Mouse (Mus musculus): ENCODE data around the gene Rab34.

The Rab34 gene

DNA sequence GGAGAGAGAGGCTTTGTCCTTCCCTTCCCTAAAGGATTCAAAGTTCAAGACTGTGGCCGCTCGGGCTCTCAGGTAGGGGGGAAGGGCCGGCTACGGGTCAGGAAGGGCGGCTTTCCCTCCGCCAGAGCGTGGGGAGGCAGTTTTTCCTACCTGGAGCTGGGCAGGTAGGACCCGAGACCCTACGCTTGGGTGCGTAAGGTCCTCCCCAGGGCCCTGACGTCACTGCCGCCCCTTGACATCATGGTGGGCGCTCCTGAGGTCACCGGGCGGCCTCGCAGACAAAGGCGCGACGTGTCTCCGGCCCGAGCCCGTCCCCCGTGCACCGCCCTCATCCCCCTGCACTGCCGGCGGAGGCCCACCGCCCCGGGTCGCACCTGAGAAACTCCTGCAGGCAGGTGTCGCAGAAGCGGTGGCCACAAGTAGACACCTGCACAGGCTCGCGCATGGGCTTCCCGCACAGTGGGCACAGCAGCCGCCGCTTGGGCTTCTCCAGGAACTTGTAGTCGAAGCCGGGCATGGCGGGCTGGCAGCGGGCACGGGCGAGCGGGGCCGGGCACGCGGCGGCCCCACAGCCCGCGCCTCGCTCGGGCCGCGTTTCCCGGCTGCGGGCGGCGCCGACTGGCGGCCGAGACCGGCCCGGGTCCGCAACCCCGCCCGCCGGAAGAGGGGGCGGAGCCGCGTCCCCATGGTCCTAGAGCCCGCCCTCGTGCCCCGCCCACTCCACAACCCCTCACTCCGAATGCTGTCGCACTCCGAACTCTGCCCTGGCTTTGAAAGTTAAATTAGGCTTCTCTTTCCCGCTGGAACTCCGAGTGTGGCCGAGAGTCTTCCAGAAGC lies 23.1 kb upstream of the Rab34 start, which contains the start of gene Traf4:
Gene Traf4, minus strand, starts transcription at position 666 of the 837 bp plus-strand sequence.
- DNase-seq (ENCODE audit: low spot score), result peak; percentile 87

DNA sequence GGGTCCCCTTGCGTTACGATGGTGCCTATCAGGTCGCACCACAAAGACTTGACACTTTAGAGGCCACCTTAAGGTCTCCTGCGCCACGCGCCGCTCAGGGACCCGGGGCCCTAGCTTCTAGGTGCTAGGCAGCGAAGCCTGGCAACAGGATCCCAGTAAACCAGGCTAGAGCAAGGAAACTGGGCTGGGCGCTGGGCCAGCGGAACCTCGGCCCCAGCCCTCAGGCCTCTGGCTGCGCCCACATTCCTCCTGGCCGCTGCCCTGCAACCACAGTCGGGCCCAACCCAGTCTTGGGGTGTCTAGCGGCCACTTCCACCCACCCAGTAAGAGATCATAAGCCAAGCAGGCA lies 22.5 kb upstream of the Rab34 start:
- peak; percentile 73 for DNase-seq (ENCODE audit: low spot score)

DNA sequence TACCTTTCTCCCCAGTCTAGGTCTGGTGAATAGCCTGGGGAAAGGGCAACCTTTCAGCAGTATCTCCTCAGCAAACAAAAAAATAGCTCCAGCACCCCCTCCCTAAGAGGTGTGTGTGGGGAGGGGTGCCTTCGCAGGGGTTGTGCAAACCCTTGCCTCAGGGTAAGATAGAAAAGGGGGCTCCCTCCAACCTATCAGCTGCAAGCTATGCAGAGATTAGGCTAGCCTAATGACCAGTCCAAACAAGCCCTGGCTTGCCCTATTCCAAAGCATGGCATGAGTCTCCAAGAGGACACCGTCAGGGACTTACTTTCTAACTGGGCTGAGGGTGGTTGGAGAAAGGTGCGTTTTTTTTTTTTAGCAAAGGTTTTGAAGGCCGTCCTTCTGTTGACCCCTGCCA lies 22.1 kb upstream of the Rab34 start:
- DNase-seq (ENCODE audit: low spot score), result no peak

DNA sequence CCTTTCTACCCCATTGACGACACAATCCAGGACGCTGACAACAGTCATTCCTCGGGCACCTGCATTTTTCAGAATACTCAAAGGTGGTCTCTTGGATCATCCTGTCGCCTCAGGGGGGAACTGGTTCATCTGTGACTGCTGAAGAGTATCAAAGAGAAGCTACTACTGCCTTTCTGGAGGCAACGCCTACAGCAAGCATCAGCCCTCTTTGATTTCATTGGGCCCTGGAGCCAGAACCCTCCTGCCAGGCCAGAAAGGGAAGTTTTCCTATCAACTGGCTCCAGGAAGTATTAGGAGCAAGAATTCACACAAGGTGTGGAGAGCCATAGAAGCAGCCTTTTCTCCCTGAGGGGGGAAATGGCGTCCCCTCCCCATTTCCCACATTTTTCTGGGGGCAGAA lies 21.6 kb upstream of the Rab34 start:
- no peak for DNase-seq (ENCODE audit: low spot score)

DNA sequence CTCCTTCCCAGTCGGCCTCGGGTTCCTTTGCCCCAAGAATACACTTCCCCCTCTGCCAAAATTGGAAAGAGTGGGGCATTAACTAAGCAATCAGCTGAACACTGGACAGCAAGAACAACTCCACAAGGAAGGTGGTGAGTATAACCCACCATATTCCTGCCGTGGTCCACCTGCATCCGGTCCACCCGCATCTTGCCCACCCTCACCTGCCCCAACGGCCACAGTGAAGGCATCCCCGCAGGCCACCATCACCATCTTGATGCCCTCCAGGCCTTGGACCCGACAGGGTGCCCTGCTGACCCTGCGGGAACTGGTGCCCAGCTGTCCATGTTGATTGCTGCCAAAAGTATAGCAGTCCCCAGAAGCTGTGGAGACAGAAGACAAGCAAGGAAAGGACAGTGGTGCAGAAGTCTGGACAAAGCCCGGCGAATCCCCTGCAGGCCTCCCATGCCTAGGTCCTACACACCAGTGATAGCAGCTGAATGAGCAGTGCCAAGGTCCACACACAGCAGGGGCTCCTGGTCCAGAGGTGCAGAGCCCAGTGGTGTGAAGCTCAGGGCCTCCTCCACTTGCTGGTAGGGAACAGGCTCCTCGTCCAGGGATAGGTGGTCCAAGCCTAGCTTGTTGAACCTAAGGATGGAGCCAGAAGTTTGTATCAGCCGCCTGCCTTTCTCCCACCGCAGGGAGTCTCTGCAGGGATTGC lies 20.8 kb upstream of the Rab34 start:
- no peak for DNase-seq (ENCODE audit: low spot score)

DNA sequence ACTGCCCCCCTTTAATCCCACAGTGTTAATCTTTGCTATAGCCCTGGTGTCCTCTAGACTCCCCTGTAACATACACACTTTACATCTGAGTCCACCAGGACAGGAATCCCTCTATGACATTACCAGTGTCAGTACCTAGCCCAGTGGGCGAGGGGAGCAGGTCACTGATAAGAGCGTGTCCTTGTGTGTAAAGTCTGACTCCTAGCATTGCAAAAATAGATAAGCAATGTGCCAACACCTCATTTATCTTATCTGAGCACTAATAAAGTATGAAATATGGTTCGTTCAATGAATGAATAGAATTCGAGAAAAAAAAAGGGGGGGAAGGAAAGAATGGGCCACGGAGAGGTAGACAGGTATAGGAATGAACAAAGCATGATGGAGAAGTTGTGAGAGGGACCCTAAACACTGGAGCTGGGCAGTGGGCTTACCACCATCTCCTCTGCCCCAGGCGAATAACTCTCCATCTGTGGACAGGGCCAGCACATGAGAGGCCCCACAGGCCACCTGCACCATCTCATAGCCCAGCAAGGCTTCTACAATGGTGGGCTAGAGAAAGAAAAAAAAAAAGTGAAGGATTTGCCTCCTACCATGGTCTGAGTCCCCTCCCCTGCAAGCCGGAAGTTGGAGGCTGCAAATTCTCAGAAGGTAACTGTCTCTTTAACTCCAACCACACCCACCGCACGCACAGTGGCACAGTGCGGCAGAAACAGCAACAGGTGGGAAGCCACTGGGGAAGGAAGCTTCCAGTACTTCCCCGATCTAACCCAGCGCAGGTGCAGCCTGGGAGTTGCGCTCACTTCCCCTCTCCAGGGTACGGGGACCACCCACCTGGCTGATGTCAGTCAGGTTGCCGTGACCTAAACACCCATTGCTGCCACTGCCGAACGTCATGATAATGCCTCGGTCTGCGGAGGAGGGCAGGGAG lies 19.4 kb upstream of the Rab34 start:
- DNase-seq (ENCODE audit: low spot score), result no peak

DNA sequence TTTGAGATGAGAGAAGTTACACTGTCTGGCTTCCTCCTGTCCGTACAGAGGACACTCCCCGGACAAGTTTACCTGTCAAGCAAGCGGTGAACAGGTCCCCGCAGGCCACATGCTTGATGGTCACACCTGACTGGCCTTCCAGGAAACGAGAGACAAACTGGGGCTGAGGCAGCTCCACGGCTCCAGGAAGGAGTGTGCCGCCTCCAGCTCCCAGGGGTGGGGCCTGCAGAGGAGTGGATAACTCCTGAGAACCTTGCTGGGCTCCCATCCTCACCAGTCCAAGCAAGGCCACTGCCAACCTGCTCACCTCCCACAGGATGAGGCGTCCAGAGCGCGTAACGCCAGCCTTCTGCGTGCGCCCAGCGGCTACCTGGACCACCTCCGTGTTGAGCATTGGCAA lies 17.9 kb upstream of the Rab34 start:
- DNase-seq (ENCODE audit: low spot score), result no peak

DNA sequence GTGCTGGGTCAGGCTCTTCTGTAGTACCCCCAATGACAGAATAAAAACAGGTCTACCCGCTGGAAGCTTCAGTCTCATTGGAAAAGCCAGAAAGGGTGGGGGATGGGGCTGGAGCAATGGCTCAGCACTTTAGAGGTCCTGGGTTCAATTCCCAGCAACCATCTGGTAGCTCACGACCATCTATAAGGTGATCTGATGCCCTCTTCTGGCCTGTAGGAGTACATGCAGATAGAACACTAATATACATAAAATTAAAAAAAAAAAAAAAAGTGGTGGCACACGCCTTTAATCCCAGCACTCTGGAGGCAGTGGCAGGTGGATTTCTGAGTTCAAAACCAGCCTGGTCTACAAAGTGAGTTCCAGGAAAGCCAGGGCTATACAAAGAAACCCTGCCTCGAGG lies 16.9 kb upstream of the Rab34 start:
- DNase-seq (ENCODE audit: low spot score), result no peak

DNA sequence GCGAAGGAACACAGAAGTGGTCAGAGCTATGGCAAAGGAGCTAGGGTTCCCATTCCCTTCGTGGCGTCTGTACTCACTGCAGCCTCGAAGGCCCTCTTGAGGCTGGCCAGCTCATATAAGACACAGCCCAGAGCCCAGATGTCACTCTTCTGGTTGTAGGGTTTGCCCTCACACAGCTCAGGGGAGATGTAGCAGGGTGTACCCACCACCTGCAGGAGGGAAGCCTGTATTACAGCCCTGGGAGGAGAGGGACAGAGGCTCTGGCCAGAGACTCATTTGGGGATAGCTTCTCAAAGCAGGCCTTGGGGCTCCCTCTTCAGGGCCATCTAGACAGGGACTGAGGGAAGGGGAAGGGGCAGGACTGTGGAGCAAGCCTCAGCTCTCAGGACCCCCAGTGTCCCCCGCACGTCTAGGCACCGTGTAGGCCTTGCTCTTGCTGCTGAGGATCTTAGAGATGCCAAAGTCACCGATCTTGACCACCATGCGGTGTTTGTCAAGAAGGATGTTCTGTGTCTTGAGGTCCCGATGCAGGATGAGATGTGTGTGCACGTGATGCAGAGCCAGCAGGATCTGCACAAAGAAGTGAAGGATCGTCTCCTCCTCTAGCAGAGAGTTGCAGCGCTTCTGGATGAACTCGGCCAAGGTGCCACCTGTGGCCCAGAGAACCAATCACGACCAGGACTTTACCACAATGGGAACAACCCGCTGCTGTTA lies 16.0 kb upstream of the Rab34 start:
- no peak for DNase-seq (ENCODE audit: low spot score)

DNA sequence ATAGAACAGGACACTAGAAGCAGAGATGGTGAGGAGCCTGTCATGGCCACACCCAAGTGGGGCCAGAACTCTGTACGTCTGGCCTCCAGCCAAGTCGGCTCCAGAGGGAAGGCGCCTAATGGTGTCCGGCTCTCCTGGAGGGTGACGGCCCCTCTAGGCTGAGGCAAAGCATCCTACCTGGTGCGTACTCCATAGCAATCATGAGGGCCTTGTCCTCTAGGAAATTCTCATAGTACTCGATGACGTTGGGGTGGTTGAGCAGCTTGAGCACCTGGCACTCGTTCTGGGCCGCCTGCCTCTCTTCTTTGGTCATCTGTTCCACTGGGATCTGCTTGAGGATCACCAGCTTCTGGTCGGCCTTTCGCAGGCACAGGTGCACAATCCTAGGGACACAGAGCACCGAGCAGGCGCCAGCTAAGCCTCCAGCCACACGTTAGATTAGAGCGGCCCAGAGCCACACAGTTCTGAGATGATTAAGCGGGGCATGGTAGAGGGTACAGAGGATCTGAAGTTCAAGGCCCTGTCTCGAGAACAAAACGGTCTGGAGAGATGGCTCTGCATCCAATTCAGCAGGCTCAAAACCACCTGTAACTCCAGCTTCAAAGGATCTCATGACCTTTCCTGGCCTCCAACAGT lies 15.4 kb upstream of the Rab34 start:
- DNase-seq (ENCODE audit: low spot score), result no peak

DNA sequence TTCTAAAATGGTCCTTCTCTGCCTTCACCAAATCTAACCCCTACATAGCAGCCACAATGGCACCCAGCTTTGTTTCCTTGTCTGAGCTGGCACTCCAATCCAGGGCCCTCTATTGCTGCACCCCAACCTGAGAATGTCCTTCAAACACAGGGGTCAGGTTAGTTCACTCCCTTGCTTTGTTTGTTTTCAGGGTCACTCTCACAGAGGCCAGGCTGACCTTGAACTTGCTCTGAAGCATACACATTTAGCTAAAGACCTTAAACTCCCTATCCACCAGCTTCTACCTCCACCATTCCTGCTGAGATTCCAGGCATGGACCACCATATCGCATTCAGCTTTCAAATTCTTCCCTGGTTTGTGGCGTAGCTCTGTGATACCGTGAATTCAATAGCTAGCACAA lies 13.7 kb upstream of the Rab34 start:
- no peak for DNase-seq (ENCODE audit: low spot score)

DNA sequence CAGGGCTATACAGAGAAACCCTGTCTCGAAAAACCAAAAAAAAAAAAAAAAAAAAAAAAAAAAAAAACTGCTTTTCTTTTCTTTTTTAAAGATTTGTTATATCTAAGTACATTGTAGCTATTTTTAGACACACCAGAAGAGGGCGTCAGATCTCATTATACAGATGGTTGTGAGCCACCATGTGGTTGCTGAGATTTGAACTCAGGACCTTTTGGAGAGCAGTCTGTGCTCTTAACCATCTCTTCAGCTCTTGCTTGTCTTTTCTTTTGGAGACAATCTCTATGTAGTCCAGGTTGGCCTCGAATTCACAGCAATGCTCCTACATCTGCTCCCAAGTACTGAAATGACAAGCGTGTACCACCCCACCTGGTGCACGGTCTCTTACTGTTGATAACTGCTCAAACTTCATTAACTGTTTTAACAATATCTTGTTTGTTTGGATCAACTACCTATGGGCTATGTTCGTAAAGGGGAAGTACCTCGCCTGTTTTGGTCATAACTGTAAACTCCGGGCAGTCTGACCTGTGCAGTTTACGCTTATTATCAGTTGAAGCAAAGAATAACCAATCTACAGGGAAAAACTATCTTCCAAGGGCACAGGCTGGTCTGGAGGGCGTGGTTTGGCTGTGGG lies 12.3 kb upstream of the Rab34 start:
- no peak for DNase-seq (ENCODE audit: low spot score)

DNA sequence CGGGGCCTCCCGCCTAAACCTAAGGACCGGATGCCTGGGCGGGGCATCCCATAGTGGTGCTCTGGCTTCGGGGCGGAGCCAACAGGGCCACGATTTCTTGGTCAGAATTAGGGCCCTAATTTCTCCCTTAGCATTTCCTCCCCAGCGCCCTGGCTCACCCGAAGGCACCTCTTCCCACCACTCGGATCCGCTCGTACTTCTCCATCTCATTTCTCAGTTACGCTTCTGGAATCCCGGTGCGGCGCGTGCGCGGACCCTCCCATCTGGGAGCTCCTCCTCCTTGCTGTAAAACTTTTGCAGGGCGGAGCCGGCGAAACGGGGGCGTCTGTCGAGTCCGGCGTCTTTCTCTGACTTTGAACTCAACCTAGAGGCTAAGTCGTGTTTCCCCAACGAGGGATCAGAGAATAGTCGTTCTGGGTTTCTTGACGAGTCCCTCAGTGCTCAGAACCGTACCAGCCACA lies 11.8 kb upstream of the Rab34 start, which contains the start of the genes Nek8 and Tlcd1:
Gene Nek8, minus strand, starts transcription at position 274 of the 461 bp plus-strand sequence.
Gene Tlcd1, plus strand, starts transcription at position 310 of the 461 bp plus-strand sequence.
- peak; percentile 94 for DNase-seq (ENCODE audit: low spot score)

DNA sequence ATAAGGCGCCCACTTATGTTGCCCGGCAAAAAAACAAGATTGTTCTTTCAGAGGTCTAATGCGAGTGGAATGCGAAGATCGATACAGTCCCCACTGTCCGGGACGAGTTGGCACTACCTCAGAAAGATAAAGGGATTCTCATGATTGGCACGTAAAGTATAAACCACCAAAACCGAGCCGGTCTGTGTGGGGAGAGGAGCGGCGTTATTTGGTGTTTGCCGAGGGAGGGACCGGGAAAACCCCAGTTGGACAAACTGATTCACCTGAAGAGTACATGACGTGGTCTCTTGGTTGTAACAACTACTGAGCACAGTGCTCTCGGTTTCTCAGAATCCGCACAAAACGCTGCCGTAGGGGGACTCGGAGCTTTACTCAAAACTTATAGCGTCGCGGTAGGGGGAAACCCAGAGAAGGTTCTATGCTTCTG lies 11.3 kb upstream of the Rab34 start:
- DNase-seq (ENCODE audit: low spot score), result no peak

DNA sequence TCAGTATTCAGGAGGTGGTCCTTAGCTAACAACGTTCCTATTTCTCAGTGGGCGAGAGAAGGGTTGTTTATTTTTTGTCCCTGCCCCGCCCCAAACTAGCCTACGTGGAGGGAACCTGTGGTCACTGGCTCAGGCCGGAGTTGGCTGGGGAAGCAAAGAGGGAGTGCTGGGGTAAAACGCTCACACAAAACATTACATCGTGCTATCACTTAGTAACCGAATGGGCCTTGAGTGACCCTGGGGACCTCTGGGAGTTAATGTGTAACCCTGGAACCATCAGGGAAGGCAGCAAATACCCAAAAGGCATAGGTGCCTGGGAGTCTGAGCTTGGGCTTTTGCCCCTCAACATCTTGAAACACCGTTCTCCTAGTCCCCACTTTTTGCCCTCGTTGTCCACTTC lies 10.8 kb upstream of the Rab34 start:
- no peak for DNase-seq (ENCODE audit: low spot score)

DNA sequence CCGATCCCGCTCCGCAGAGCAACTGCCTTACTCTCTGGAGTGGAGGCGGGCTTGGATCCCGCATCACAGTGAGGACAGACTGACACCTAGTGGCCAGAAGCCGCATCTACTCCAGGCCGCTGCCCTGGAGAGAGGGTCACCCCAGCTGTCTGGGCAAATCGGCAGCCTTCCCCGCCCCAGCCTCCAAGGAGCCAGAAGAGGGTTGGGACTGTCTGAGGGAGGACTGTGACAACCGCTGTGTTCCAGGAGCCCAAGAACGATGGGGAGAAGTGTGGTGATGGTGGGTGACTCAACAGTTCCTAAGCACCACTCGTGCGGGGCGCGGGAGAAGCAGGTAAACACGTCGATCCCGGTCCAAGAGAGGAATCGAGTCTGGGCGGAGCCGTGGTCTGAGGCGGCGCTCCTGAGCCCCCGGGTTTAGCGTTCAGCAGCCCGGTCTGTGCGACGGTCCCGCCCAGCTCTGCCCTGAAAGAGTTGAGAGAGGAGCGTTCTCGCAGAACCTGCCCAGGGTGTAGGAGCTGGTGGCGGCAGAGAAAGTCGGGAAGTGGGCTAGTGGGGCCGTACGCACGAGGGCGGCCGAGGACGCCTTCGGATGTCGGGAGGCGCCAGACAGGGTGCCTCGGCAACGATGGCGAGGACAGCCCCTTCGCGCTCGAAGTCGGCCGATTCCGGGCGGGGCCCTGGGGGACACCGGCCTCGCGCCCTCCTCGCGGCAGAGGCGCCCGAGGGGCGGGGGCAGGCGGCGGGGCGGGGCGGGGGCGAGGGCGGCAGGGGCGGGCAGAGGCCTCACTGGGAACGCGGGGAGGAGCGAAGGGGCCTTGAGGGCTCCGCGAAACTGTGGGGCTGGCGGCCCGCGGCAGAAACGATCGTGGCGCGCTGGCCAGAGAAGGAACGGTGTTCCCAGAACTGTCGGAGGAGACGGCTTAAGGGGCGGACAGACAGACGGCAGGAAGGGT lies 10.0 kb upstream of the Rab34 start:
- DNase-seq (ENCODE audit: low spot score), result peak; percentile 96

DNA sequence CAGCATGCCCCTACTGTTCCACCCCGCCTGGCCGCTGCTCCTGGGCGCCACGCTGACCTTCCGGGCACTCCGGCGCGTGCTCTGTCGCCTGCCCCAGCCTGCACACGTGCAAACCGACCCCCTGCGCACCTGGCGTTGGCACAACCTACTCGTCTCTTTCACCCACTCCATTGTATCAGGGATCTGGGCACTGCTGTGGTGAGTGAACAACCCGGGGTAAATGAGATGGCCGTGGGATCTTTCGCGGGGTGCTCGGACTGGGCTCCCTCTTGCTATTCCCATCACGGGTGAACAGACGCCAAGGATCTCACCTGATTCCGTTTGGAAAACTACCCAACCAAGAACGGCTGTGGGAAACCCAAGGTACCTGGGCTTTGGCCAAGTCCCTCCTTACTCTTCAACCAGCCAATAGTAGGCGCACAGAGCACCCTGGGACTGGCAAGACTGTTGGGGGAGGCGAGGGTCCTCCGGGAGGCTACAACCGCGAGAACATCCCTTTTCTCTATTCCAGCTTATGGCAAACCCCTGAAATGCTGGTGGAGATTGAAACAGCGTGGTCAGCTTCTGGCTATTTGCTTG lies 9.3 kb upstream of the Rab34 start:
- peak; percentile 64 for DNase-seq (ENCODE audit: low spot score)

DNA sequence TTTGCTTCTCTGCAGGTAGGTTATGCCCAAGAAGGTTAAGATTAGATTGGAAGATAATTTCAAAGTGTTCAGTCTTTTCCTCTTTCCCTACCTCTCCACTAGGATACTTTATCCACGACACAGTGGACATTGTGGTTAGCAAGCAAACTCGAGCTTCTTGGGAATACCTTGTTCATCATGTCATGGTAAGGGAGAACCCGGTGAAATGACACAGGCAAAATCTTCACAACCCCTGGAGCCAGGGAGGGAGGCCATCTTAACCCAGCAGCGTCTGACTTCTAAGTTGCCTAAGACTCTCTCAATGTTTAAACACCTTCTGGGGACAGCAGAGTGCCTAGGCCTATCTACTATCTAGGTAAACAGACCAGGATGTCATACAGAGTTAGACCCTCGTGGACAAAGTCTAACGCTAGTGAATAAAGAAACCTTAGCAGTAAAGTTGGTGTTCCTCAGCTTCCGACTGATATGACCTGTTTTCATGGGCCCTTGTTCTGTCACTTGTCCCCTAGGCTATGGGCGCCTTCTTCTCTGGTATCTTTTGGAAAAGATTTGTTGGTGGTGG lies 8.7 kb upstream of the Rab34 start:
- DNase-seq (ENCODE audit: low spot score), result no peak

Data from ovary, postnatal 36 days (tissue).